Mouse (Mus musculus): ENCODE data around the gene Mettl7a2. TPM values are rescaled to one million over a fixed set of nuclear protein-coding genes. Genes with fewer than 3 reads are reported as not detected.

The Mettl7a2 gene
- polyA plus RNA-seq, 1 experiment from 2014 or later: not detected

DNA sequence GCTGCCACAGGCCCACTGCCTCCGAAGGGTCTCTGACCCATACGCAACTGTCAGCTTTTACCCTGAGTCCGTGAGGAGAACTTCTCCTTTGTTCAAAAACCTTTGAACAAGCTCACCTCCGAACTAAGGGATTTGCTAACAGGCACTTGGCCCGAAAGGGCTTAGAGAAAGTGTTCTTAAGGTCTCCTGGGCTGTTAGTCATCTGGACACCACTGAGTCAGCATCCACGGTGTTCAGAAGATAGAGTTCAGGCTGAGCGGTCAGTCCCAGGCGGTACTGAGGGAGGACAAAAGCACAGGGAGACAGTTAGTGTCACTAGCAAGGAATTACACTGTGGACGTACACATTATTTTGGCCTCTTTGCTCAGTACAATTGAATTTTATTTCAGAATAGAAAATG is 35.9 kb downstream of the Mettl7a2 start:
- no peak for DNase-seq
- no peak overlapping the region for H3K27ac ChIP-seq (ENCODE audit: low read depth)
- no peak for TF ChIP-seq CTCF (IDR thresholded peaks at IDR 0.05; ENCODE audit: low read depth)
- H3K4me3 ChIP-seq (ENCODE audit: low read depth, low read length): no peak overlapping the region
- H3K36me3 ChIP-seq (ENCODE audit: insufficient read depth): peaks cover 6% of the 10 kb centered on the region; the same call in 1 of the 2 replicates
- H3K9me3 ChIP-seq (ENCODE audit: low read depth, low read length): 0 out of 2 replicates have a peak, but pooled peaks cover 3% of the 10 kb centered on the region
- no peaks in the 10 kb centered on the region for H3K4me1 ChIP-seq (ENCODE audit: insufficient read depth)
- H3K4me2 ChIP-seq: no peak overlapping the region
- ATAC-seq (ENCODE audit: insufficient read depth): no peak
- 52% methylated on average over 9 of the region's 9 CpGs for WGBS
- H3K9ac ChIP-seq: no peak overlapping the region
- H3K27me3 ChIP-seq (ENCODE audit: insufficient read depth, low read length): no peaks in the 10 kb centered on the region

DNA sequence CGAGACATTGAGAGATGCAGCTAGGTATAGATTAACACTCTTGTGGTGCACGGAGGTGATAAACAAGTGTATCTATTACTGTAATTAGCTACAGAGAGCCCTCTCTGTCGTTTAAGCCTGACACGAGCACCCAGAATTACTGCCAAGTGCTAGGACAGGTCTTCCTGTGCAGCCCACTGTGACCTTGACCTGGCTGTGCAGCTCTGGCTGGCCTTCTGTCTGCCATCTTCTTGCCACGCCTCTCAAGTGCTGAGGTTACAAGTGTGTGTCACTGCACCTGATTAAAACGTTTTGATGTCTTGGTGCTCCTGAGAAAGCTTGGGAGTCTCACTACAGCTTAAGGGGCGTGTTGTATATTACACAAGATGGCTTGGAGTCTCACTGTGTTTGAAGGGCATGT is 38.1 kb downstream of the Mettl7a2 start:
- ATAC-seq (ENCODE audit: insufficient read depth): no peak
- H3K36me3 ChIP-seq (ENCODE audit: insufficient read depth): peaks cover 28% of the 10 kb centered on the region
- 64% methylated on average over 7 of the region's 7 CpGs for WGBS

GRCm38 (mm10) chr15:100391599-100391998 is 38.6 kb downstream of the Mettl7a2 start:
- H3K9ac ChIP-seq: no peak overlapping the region
- H3K27ac ChIP-seq (ENCODE audit: low read depth): no peak overlapping the region
- no peak for ATAC-seq (ENCODE audit: insufficient read depth)
- H3K4me1 ChIP-seq (ENCODE audit: insufficient read depth): no peaks in the 10 kb centered on the region
- H3K4me3 ChIP-seq (ENCODE audit: low read depth, low read length): no peak overlapping the region
- H3K36me3 ChIP-seq (ENCODE audit: insufficient read depth): peaks cover 34% of the 10 kb centered on the region
- no peaks in the 10 kb centered on the region for H3K9me3 ChIP-seq (ENCODE audit: low read depth, low read length)
- H3K27me3 ChIP-seq (ENCODE audit: insufficient read depth, low read length): no peaks in the 10 kb centered on the region
- 81% methylated on average over 7 of the region's 7 CpGs for WGBS
- no peak overlapping the region for H3K4me2 ChIP-seq
- TF ChIP-seq CTCF (IDR thresholded peaks at IDR 0.05; ENCODE audit: low read depth): no peak
- DNase-seq: no peak

More for the DNA sequence above, 38.1 kb downstream of the Mettl7a2 start:
- no peak overlapping the region for H3K9ac ChIP-seq
- DNase-seq: no peak
- no peak for TF ChIP-seq CTCF (IDR thresholded peaks at IDR 0.05; ENCODE audit: low read depth)
- no peak overlapping the region for H3K4me2 ChIP-seq
- H3K27ac ChIP-seq (ENCODE audit: low read depth): no peak overlapping the region
- no peak overlapping the region for H3K4me3 ChIP-seq (ENCODE audit: low read depth, low read length)
- H3K9me3 ChIP-seq (ENCODE audit: low read depth, low read length): no peaks in the 10 kb centered on the region
- H3K4me1 ChIP-seq (ENCODE audit: insufficient read depth): no peaks in the 10 kb centered on the region
- H3K27me3 ChIP-seq (ENCODE audit: insufficient read depth, low read length): no peaks in the 10 kb centered on the region

DNA sequence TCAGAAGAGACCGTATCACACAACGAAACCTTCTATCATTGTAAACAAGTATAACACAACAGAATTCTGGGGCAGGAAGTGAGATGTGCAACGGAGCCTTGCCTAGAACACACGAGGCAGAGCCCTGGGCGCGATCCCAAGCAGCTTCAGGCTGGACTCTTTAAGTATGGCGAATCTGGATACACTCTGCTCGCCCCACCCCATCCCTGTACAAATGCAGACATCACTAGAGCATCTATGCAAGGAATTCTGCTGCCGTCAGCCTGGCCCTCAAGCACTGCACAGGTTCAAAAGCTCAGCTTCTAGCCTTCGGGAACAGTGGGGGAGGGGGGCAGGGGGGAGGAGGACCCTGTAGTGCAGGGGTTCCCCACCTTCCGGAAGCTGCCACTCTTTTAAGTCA is 40.0 kb downstream of the Mettl7a2 start:
- Histone ChIP-seq H3K4me2 (no peak overlapping the region), H3K4me1 (ENCODE audit: insufficient read depth) (no peaks in the 10 kb centered on the region), H3K9ac (no peak overlapping the region), H3K4me3 (ENCODE audit: low read depth, low read length) (no peak overlapping the region), H3K27me3 (ENCODE audit: insufficient read depth, low read length) (no peaks in the 10 kb centered on the region), H3K36me3 (ENCODE audit: insufficient read depth) (peaks cover 48% of the 10 kb centered on the region), H3K27ac (ENCODE audit: low read depth) (no peak overlapping the region), H3K9me3 (ENCODE audit: low read depth, low read length) (no peaks in the 10 kb centered on the region)
- 76% methylated on average over 11 of the region's 11 CpGs for WGBS
- DNase-seq (no peak), ATAC-seq (ENCODE audit: insufficient read depth) (no peak)
- TF ChIP-seq CTCF (IDR thresholded peaks at IDR 0.05; ENCODE audit: low read depth): no peak

- Histone ChIP-seq H3K4me1 (ENCODE audit: insufficient read depth) (no peaks in the 10 kb centered on the region), H3K36me3 (ENCODE audit: insufficient read depth) (peaks cover 73% of the 10 kb centered on the region), H3K27ac (ENCODE audit: low read depth) (no peak overlapping the region), H3K9me3 (ENCODE audit: low read depth, low read length) (no peaks in the 10 kb centered on the region), H3K9ac (no peak overlapping the region), H3K4me2 (no peak overlapping the region), H3K27me3 (ENCODE audit: insufficient read depth, low read length) (no peaks in the 10 kb centered on the region), H3K4me3 (ENCODE audit: low read depth, low read length) (no peak overlapping the region)
- 92% methylated on average over 3 of the region's 3 CpGs for WGBS
- DNase-seq (no peak), ATAC-seq (ENCODE audit: insufficient read depth) (no peak)
- TF ChIP-seq CTCF (IDR thresholded peaks at IDR 0.05; ENCODE audit: low read depth): no peak; the same call in 1 of the 2 replicates
Measured at GRCm38 (mm10) chr15:100395561-100395960, 42.6 kb downstream of the Mettl7a2 start.

DNA sequence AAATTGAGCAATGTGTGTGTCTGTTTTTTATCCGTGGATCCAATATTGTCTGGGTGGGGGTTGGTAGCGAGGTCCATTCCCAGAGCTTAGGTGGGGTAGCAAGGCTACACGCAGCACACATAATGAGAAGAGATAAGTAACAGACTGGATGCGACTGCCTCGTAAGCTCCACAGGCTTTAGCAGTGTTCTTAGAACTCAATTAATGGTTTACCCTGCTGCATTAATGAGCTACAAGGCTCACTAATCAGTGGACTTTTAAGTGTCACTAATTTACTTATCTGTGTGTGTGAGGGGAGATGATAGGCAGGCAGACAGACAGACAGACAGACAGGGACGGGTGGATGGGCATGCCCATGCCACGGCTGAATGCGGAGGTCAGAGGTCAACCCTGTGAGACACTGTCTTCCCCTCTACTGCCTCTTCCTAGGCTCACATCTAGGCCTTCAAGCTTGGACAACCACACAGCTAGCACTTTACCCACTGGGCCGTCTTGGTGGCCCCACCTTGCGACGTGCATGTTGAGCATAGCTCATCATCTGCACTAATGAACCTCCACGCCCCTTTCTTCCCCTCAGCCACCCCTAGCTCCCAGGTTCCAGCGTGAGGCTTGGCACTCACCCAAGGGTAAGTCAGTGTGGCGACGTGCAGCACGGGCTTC is 47.7 kb downstream of the Mettl7a2 start:
- 83% methylated on average over 16 of the region's 16 CpGs for WGBS
- TF ChIP-seq CTCF (IDR thresholded peaks at IDR 0.05; ENCODE audit: low read depth): no peak
- Histone ChIP-seq H3K4me2 (no peak overlapping the region), H3K27ac (ENCODE audit: low read depth) (no peak overlapping the region), H3K4me1 (ENCODE audit: insufficient read depth) (no peaks in the 10 kb centered on the region), H3K9me3 (ENCODE audit: low read depth, low read length) (no peaks in the 10 kb centered on the region), H3K4me3 (ENCODE audit: low read depth, low read length) (no peak overlapping the region), H3K36me3 (ENCODE audit: insufficient read depth) (peaks cover 99% of the 10 kb centered on the region), H3K27me3 (ENCODE audit: insufficient read depth, low read length) (no peaks in the 10 kb centered on the region), H3K9ac (no peak overlapping the region)
- ATAC-seq (ENCODE audit: insufficient read depth): no peak
- DNase-seq: no peak

GRCm38 (mm10) chr15:100401811-100402210 is 48.8 kb downstream of the Mettl7a2 start:
- WGBS: 88% methylated on average over 4 of the region's 4 CpGs
- H3K4me1 ChIP-seq (ENCODE audit: insufficient read depth): no peaks in the 10 kb centered on the region
- no peak overlapping the region for H3K4me2 ChIP-seq
- H3K4me3 ChIP-seq (ENCODE audit: low read depth, low read length): no peak overlapping the region
- peaks cover 93% of the 10 kb centered on the region for H3K36me3 ChIP-seq (ENCODE audit: insufficient read depth)
- DNase-seq (no peak), ATAC-seq (ENCODE audit: insufficient read depth) (no peak)
- H3K9ac ChIP-seq: no peak overlapping the region
- H3K27me3 ChIP-seq (ENCODE audit: insufficient read depth, low read length): no peaks in the 10 kb centered on the region
- H3K27ac ChIP-seq (ENCODE audit: low read depth): no peak overlapping the region
- H3K9me3 ChIP-seq (ENCODE audit: low read depth, low read length): no peaks in the 10 kb centered on the region
- TF ChIP-seq CTCF (IDR thresholded peaks at IDR 0.05; ENCODE audit: low read depth): no peak

Data from lung, embryonic 14.5 days (tissue).